Mouse (Mus musculus) liver, adult 2 months (tissue): Measurements from ENCODE around the gene Efna2.

ENCODE experiments used
- CTCF ChIP-seq: fragments of 200-500 bp; IDR thresholded peaks from 2 replicates; pipeline ENCODE4 v1.5.1; 2011; ENCODE audit warnings: low read depth, low read length, control low read depth
- POLR2A ChIP-seq: fragments of 200-500 bp; IDR thresholded peaks from 2 replicates; pipeline ENCODE4 v1.6.1; 2011; ENCODE audit warnings: low read length, control low read depth; ENCODE audit not compliant: insufficient read depth; ENCODE audit errors: extremely low read depth

DNA sequence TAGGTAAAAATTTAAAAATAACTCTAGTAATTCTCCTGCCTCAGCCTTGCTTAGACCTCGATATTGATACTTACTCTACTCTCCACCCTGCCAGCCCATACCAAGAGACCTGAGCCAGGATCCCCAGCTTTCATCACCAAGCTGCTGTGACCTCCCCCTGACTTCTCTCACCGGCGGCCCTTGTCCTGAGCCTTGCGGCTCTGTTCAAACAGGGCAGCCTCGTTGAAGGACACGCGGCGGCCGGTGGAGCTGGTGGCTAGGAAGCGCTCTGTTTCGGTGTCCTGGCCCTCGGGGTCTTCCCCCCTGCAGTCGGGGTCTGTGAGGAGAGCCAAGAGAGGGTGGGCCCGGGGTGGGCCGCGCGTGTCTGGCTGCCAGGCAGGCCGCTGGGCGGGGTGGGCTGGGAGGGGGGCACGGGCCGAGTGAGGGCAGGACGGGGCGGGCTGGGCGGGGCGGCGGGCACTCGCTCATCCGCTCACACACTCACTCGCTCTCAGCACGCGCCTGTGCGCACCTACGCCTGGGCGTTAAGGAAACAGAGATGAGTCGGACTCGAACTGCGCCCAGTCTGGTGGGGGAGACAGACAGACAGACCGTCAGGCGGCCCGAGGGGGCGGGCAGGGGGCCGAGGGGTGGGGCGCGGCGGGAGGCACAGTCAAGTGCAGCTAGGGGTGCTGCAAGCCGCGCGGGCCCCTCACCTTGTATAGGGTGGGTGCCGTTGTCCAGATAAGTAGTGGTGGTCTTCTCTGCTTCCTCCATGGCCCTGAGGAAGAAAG is 42.9 kb upstream of the Efna2 start:
- TF ChIP-seq CTCF: no peak
- TF ChIP-seq POLR2A: no peak
